Mouse (Mus musculus) frontal cortex, adult 2 months (tissue): ENCODE measurements around the gene Olfr1066. TPM values are rescaled to one million over a fixed set of nuclear protein-coding genes. Genes with fewer than 3 reads are reported as not detected.
"Not testable (repeated sequence)": the region's sequence is repeated elsewhere in the genome, so short reads cannot be mapped to it uniquely, and the experiment has no call there.

Experiments
- DNase-seq, 2 experiments: peaks; one replicate each; pipeline ENCODE4 v3.0.0; 2022; ENCODE audit warnings: low spot score in 1 of 2; ENCODE audit errors: extremely low spot score in 1 of 2
- polyA plus RNA-seq: library from polyadenylated mRNA; depleted of rRNA; stranded (reverse); fragments of >200 nt; gene quantifications from 2 replicates; pipeline ENCODE4 v1.2.3, GENCODE M21; 2012; rRNA removed

The Olfr1066 gene
- not detected in 2 replicates for polyA plus RNA-seq

DNA sequence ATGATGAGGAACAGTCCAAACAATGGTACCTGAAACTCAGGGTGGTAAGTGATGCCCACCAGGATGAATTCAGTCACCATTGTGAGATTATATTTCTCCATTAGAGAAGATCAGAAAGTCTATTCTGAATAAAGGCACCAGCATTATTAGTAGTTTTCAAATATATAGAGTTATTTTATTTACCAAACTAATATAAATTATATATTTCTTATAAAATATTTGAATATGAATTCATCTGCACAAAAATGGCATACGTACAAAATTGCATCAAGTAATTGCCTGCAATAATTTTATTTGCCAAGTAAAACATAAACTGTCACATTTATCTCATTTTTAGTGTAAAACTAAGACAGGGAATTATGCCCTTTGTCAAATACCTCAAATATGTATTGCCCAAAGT lies at the start of gene Olfr1066:
Olfr1066 (minus strand) TSS at position 101 of the 400 bp plus-strand sequence.
- no peak for DNase-seq

DNA sequence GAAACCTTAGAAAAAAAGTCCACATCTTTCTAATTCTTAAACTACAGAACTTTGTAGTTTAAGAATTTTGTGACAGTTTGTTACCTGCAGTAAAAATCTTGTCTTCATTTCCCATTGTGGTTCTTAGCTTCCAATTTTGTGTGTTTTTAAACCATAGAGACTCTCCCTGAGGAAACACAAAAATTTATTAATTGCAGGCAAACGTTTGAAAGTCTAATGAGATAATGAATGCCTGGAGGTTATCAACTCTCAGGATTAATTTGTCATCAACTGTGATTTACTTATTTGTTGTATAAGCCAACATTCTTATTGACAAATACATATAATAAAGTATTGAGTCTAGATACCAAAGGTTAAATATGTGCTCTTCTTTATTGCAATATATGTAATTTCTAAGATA lies 31.2 kb upstream of the Olfr1066 start, which contains the start of gene Olfr228:
Olfr228 (minus strand) TSS at position 101 of the 400 bp plus-strand sequence.
- DNase-seq: no peak

DNA sequence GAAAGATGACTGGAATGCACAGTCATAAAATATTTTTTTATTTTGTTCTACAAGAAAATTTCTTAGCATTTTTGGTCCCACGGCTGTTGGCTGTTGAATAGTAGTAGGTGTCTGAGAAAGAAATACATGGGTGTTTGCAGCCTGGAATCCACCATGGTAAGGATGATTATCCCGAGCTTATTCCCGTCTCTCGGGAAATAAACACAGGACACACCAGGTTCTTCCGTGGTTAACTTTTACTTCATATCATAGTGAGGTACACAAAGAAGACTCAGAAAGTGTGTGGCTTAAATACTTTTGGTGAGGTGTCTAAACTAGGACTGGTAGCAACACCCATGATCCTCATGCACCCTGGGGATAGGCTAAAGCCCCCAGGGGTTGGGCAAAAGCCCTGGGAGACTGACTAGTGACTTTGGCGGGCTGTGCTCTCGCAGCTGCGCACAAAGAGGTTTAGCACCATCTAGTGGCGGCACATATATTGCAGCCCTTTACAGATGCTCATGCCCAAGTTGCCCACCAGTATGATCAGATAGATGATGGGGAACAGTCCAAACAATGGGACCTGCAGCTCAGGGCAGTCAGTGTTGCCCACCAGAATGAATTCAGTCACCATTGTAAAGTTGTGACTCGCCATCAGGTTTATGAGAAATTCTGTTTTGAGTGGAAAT lies 8.5 kb upstream of the Olfr1066 start:
- DNase-seq: peak in 1 of 2 experiments; percentile 76

DNA sequence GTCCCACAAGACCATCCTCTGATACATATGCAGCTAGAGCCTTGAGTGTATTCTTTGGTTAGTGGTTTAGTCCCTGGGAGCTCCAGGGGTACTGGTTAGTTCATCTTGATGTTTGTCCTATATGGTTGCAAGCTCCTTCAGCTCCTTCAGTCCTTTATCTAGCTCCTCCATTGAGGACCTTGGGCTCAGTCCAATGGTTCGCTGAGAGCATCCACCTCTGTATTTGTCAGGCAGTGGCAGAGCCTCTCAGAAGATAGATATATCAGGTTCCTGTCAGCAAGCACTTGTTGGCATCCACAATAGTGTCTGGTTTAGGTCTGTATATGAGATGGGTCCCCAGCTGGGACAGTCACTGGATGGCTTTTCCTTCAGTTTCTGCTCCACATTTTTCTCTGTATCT lies 4.4 kb upstream of the Olfr1066 start:
- no peak for DNase-seq

DNA sequence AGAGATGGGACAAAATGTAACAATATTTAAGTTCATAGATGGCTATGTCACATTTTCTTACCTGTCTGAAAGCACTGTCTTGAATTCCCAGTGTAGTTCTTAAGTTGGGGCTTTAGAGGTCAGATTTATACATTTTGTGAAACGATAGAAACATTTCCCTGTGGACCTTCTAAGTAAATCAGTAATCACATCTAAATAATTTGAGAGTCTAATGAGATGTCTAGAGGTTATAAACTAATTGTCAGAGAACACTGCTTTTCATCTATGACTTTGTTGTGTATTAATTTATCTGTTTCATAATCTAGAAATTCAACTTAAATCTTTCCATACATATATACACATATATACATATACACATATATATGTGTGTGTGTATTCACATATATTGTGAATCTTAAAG lies 5.6 kb downstream of the Olfr1066 start, which contains the start of gene Olfr1065:
Olfr1065 (minus strand) TSS at position 101 of the 400 bp plus-strand sequence.
- not testable (repeated sequence) for DNase-seq

DNA sequence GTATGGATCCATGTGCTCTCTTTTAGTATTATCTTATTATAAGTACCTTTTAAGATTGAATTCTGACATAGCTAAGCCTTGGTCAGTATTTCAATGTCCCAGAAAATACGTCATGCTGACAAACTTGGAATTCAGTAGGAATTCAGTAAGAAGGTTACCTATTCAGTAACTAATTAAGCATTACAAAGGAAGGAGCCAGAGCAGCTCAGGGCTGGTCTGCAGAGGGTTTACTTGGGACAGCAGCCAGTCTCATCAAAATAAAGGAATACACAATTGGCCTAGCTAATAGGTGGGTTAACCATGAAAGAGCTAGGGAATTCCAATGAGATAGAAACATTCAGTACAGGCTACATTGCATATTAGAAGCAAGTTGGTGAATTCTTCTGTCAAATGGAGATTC lies 14.0 kb downstream of the Olfr1066 start:
- not testable (repeated sequence) for DNase-seq

DNA sequence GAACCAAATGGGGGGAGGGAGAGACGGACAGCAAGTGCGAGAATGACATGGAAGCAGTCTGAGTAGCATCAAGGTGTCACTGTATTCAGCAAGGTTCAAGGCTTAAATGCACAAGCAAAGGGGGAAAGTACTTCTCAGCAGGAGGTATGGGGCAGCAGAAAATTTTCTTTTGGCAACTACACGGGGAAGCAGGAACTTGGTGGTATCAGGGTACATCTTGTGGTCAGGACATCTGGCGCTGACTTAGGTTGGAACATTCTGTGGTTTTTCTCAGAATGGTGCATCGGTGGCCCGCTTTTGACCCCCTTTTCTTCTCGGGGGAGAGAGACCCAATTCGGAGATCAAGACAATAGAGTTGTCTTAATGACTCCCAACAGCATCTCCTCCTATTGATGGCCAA lies 27.6 kb downstream of the Olfr1066 start:
- not testable (repeated sequence) for DNase-seq

DNA sequence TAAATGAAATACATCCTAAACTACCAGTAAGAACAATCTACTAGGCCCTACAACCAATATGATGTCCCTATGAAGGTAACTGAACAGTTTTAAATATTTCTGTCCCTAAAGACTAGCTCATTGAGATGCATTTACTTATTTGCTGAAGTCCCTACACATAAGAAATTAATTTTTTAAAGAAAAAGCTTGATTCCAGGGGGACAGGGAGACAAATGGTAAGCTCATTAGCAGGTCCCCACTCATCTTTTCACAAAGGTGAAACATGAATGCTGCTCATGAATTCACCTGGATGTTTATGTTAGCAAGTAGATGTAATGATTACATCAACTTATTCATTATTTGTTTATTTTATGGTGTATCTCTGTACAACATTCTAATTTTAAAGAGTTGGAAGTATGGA lies 29.4 kb downstream of the Olfr1066 start, which contains the start of gene Olfr1062:
Olfr1062 (minus strand) TSS at position 101 of the 400 bp plus-strand sequence.
- DNase-seq: not testable (repeated sequence)

- DNase-seq: no peak
Measured at GRCm38 (mm10) chr2:86413950-86414349, 42.1 kb downstream of the Olfr1066 start, which contains the start of gene Olfr1061. Gene Olfr1061, minus strand, starts transcription at chr2:86414050.

Other genes starting within 250 kb of the Olfr1066 start
- gene Olfr1046, start 237.0 kb downstream of the Olfr1066 start, polyA plus RNA-seq: not detected in 2 replicates
- not detected in 2 replicates for gene Olfr1047, start 224.9 kb downstream of the Olfr1066 start, polyA plus RNA-seq
- gene Olfr1048, start 216.0 kb downstream of the Olfr1066 start, polyA plus RNA-seq: 0.02 TPM in 1 of 2 replicates, not detected in the other
- gene Olfr1049, start 197.9 kb downstream of the Olfr1066 start, polyA plus RNA-seq: not detected in 2 replicates
- not detected in 2 replicates for gene Olfr1051, start 177.2 kb downstream of the Olfr1066 start, polyA plus RNA-seq
- gene Olfr1052, start 163.8 kb downstream of the Olfr1066 start, polyA plus RNA-seq: 0.11 TPM in 1 of 2 replicates, not detected in the other
- gene Olfr1053, start 141.0 kb downstream of the Olfr1066 start, polyA plus RNA-seq: not detected in 2 replicates
- 0.06 TPM in 1 of 2 replicates, not detected in the other for gene Olfr1054, start 120.8 kb downstream of the Olfr1066 start, polyA plus RNA-seq
- gene Olfr1055, start 106.0 kb downstream of the Olfr1066 start, polyA plus RNA-seq: 0.11 TPM in 1 of 2 replicates, not detected in the other
- gene Olfr1056, start 93.8 kb downstream of the Olfr1066 start, polyA plus RNA-seq: not detected in 2 replicates
- gene Olfr1057, start 77.9 kb downstream of the Olfr1066 start, polyA plus RNA-seq: not detected in 2 replicates
- gene Olfr1058, start 67.7 kb downstream of the Olfr1066 start, polyA plus RNA-seq: not detected in 2 replicates
- gene Olfr1061, start 42.2 kb downstream of the Olfr1066 start, polyA plus RNA-seq: not detected in 2 replicates
- not detected in 2 replicates for gene Olfr1062, start 29.5 kb downstream of the Olfr1066 start, polyA plus RNA-seq
- gene Olfr1065, start 5.7 kb downstream of the Olfr1066 start, polyA plus RNA-seq: 0.06 TPM in 1 of 2 replicates, not detected in the other
- gene Olfr228, start 31.1 kb upstream of the Olfr1066 start, polyA plus RNA-seq: not detected in 2 replicates
- gene Olfr1076, start 52.2 kb upstream of the Olfr1066 start, polyA plus RNA-seq: not detected in 2 replicates
- not detected in 2 replicates for gene Olfr1079, start 86.2 kb upstream of the Olfr1066 start, polyA plus RNA-seq
- 0.06 TPM in 1 of 2 replicates, not detected in the other for gene Olfr1080, start 102.0 kb upstream of the Olfr1066 start, polyA plus RNA-seq
- gene Olfr1082, start 142.7 kb upstream of the Olfr1066 start, polyA plus RNA-seq: not detected in 2 replicates
- gene Olfr1084, start 183.5 kb upstream of the Olfr1066 start, polyA plus RNA-seq: not detected in 2 replicates
- gene Olfr1085, start 205.8 kb upstream of the Olfr1066 start, polyA plus RNA-seq: not detected in 2 replicates
- gene Olfr1086, start 223.8 kb upstream of the Olfr1066 start, polyA plus RNA-seq: not detected in 2 replicates
- not detected in 2 replicates for gene Olfr1087, start 242.1 kb upstream of the Olfr1066 start, polyA plus RNA-seq